Mouse (Mus musculus) frontal cortex, postnatal 14 days (tissue): ENCODE measurements at regions not wholly inside any gene's neighbourhood (a gene's known extent, or its start where the extent isn't known, plus 50 kb on each side); places are given as distances from the start of the nearest gene placed in this dataset.

Experiments used
- DNase-seq, 2 experiments: peaks; one replicate each; pipeline ENCODE4 v3.0.0; 2022; ENCODE audit warnings: low spot score in 2 of 2

GRCm38 (mm10) chr12:9091951-9092350, 62.2 kb downstream of the Ttc32 start:
- DNase-seq: no peak

GRCm38 (mm10) chr12:9095061-9095460, 65.3 kb downstream of the Ttc32 start:
- DNase-seq: no peak

- DNase-seq: no peak
Observed at GRCm38 (mm10) chr12:9106416-9106815, 76.6 kb downstream of the Ttc32 start.

- DNase-seq: no peak
Observed at GRCm38 (mm10) chr12:9109806-9110205, 80.0 kb downstream of the Ttc32 start.

- DNase-seq: no peak
Observed at GRCm38 (mm10) chr12:9112161-9112674, 82.4 kb downstream of the Ttc32 start.

- no peak for DNase-seq
Observed at GRCm38 (mm10) chr12:9113652-9114051, 83.9 kb downstream of the Ttc32 start.

GRCm38 (mm10) chr12:9114061-9114460, 84.3 kb downstream of the Ttc32 start:
- DNase-seq: no peak

- DNase-seq: no peak
Observed at GRCm38 (mm10) chr12:9118576-9118975, 88.8 kb downstream of the Ttc32 start.

GRCm38 (mm10) chr12:9127931-9128550, 98.2 kb downstream of the Ttc32 start:
- DNase-seq: no peak

GRCm38 (mm10) chr12:9128581-9129275, 98.9 kb downstream of the Ttc32 start:
- DNase-seq: no peak

- DNase-seq: no peak
Observed at GRCm38 (mm10) chr12:9132621-9133020, 102.8 kb downstream of the Ttc32 start.

- no peak for DNase-seq
Observed at GRCm38 (mm10) chr12:9133890-9134870, 104.4 kb downstream of the Ttc32 start.

GRCm38 (mm10) chr12:9151001-9151400, 121.2 kb downstream of the Ttc32 start:
- no peak for DNase-seq

GRCm38 (mm10) chr12:9151426-9151825, 121.6 kb downstream of the Ttc32 start:
- no peak for DNase-seq

- no peak for DNase-seq
Observed at GRCm38 (mm10) chr12:9154491-9154890, 124.7 kb downstream of the Ttc32 start.

- DNase-seq: no peak
Observed at GRCm38 (mm10) chr12:9156794-9157193, 127.0 kb downstream of the Ttc32 start.

- no peak for DNase-seq
Observed at GRCm38 (mm10) chr12:9158751-9159150, 129.0 kb downstream of the Ttc32 start.

- no peak for DNase-seq
Observed at GRCm38 (mm10) chr12:9165367-9165940, 135.7 kb downstream of the Ttc32 start.

GRCm38 (mm10) chr12:9166218-9166908, 136.6 kb downstream of the Ttc32 start:
- peak in 1 of 2 experiments; percentile 14 for DNase-seq

- no peak for DNase-seq
Observed at GRCm38 (mm10) chr12:9169008-9169407, 139.2 kb downstream of the Ttc32 start.

GRCm38 (mm10) chr12:9173680-9174079, 143.9 kb downstream of the Ttc32 start:
- DNase-seq: no peak
